Mouse (Mus musculus): Measurements from ENCODE around the gene 9830107B12Rik. TPM values are rescaled to one million over a fixed set of nuclear protein-coding genes. Genes with fewer than 3 reads are reported as not detected.

9830107B12Rik gene
- total and polyA plus RNA-seq, 2 experiments, result not detected

GRCm38 (mm10) chr17:48090305-48090704 is 55.8 kb downstream of the 9830107B12Rik start:
- 88% methylated on average over 12 of the region's 12 CpGs for WGBS

GRCm38 (mm10) chr17:48089446-48089845 is 56.6 kb downstream of the 9830107B12Rik start:
- TF ChIP-seq CTCF (IDR thresholded peaks at IDR 0.05; ENCODE audit: low read depth, low read length) (no peak), POLR2A (IDR thresholded peaks at IDR 0.05; ENCODE audit: extremely low read depth, insufficient read depth, low read length) (no peak)
- no peak overlapping the region for H3K4me3 ChIP-seq (ENCODE audit: insufficient read depth, low read depth, low read length)
- no peaks in the 10 kb centered on the region for H3K27me3 ChIP-seq (ENCODE audit: control insufficient read depth, insufficient read depth, low read length)
- no peak overlapping the region for H3K9ac ChIP-seq (ENCODE audit: low read depth, low read length)
- H3K4me1 ChIP-seq (ENCODE audit: control insufficient read depth, insufficient read depth, low read length), result no peaks in the 10 kb centered on the region
- 73% methylated on average over 2 of the region's 2 CpGs for WGBS
- no peak for DNase-seq (ENCODE audit: extremely low read depth, low read depth, low spot score)
- H3K27ac ChIP-seq (replicated peaks; ENCODE audit: insufficient read depth, low read depth, low read length), result no peak overlapping the region
- H3K79me2 ChIP-seq (ENCODE audit: control insufficient read depth, insufficient read depth, low read length), result no peaks in the 10 kb centered on the region
- no peaks in the 10 kb centered on the region for H3K36me3 ChIP-seq (ENCODE audit: control insufficient read depth, insufficient read depth, low read length)

More at GRCm38 (mm10) chr17:48090305-48090704, 55.8 kb downstream of the 9830107B12Rik start:
- TF ChIP-seq POLR2A (IDR thresholded peaks at IDR 0.05; ENCODE audit: extremely low read depth, insufficient read depth, low read length) (no peak), CTCF (IDR thresholded peaks at IDR 0.05; ENCODE audit: low read depth, low read length) (no peak)
- H3K4me1 ChIP-seq (ENCODE audit: control insufficient read depth, insufficient read depth, low read length), result no peaks in the 10 kb centered on the region
- DNase-seq (ENCODE audit: extremely low read depth, low read depth, low spot score), result no peak
- no peaks in the 10 kb centered on the region; the same call in 1 of the 2 replicates for H3K27me3 ChIP-seq (ENCODE audit: control insufficient read depth, insufficient read depth, low read length)
- H3K79me2 ChIP-seq (ENCODE audit: control insufficient read depth, insufficient read depth, low read length), result no peaks in the 10 kb centered on the region
- no peak overlapping the region for H3K9ac ChIP-seq (ENCODE audit: low read depth, low read length)
- no peak overlapping the region for H3K4me3 ChIP-seq (ENCODE audit: insufficient read depth, low read depth, low read length)
- H3K36me3 ChIP-seq (ENCODE audit: control insufficient read depth, insufficient read depth, low read length), result no peaks in the 10 kb centered on the region
- H3K27ac ChIP-seq (replicated peaks; ENCODE audit: insufficient read depth, low read depth, low read length), result no peak overlapping the region

- no peaks in the 10 kb centered on the region for H3K79me2 ChIP-seq (ENCODE audit: control insufficient read depth, insufficient read depth, low read length)
- H3K4me3 ChIP-seq (ENCODE audit: insufficient read depth, low read depth, low read length), result no peak within 1 kb of the TSS
- no peak within 1 kb of the TSS for H3K27ac ChIP-seq (replicated peaks; ENCODE audit: insufficient read depth, low read depth, low read length)
- no peaks in the 10 kb centered on the region for H3K4me1 ChIP-seq (ENCODE audit: control insufficient read depth, insufficient read depth, low read length)
- TF ChIP-seq POLR2A (IDR thresholded peaks at IDR 0.05; ENCODE audit: extremely low read depth, insufficient read depth, low read length) (no peak), CTCF (IDR thresholded peaks at IDR 0.05; ENCODE audit: low read depth, low read length) (no peak)
- no peaks in the 10 kb centered on the region for H3K27me3 ChIP-seq (ENCODE audit: control insufficient read depth, insufficient read depth, low read length)
- no peak for DNase-seq (ENCODE audit: extremely low read depth, low read depth, low spot score)
- no peak within 1 kb of the TSS for H3K9ac ChIP-seq (ENCODE audit: low read depth, low read length)
- no peaks in the 10 kb centered on the region for H3K36me3 ChIP-seq (ENCODE audit: control insufficient read depth, insufficient read depth, low read length)
Measured at GRCm38 (mm10) chr17:48089019-48089418, 57.0 kb downstream of the 9830107B12Rik start, which contains the start of gene 1700067P10Rik. Gene 1700067P10Rik (plus strand): TSS chr17:48089319.

GRCm38 (mm10) chr17:48080626-48081025 is 65.4 kb downstream of the 9830107B12Rik start:
- Histone ChIP-seq H3K4me1 (ENCODE audit: control insufficient read depth, insufficient read depth, low read length) (no peaks in the 10 kb centered on the region), H3K27me3 (ENCODE audit: control insufficient read depth, insufficient read depth, low read length) (no peaks in the 10 kb centered on the region), H3K27ac (replicated peaks; ENCODE audit: insufficient read depth, low read depth, low read length) (no peak overlapping the region), H3K36me3 (ENCODE audit: control insufficient read depth, insufficient read depth, low read length) (no peaks in the 10 kb centered on the region), H3K9ac (ENCODE audit: low read depth, low read length) (no peak overlapping the region), H3K79me2 (ENCODE audit: control insufficient read depth, insufficient read depth, low read length) (no peaks in the 10 kb centered on the region), H3K4me3 (ENCODE audit: insufficient read depth, low read depth, low read length) (no peak overlapping the region)
- WGBS, result 63% methylated on average over 3 of the region's 3 CpGs
- no peak for TF ChIP-seq POLR2A (IDR thresholded peaks at IDR 0.05; ENCODE audit: extremely low read depth, insufficient read depth, low read length)
- no peak for TF ChIP-seq CTCF (IDR thresholded peaks at IDR 0.05; ENCODE audit: low read depth, low read length)
- DNase-seq (ENCODE audit: extremely low read depth, low read depth, low spot score), result no peak

Other genes with a start within 250 kb of the 9830107B12Rik start
- 2.0 and 4.1 TPM in 2 replicates for gene Foxp4, start 221.6 kb downstream of the 9830107B12Rik start, total RNA-seq (2014; rRNA removed)
- gene Foxp4, start 221.6 kb downstream of the 9830107B12Rik start, polyA plus RNA-seq (2012; rRNA removed), result 18.5 and 24.6 TPM in 2 replicates
- gene 1700122O11Rik, start 108.0 kb downstream of the 9830107B12Rik start, total RNA-seq (2014; rRNA removed), result not detected in 2 replicates
- gene 1700122O11Rik, start 108.0 kb downstream of the 9830107B12Rik start, polyA plus RNA-seq (2012; rRNA removed), result not detected in 2 replicates
- not detected in 2 replicates for gene 1700067P10Rik, start 56.9 kb downstream of the 9830107B12Rik start, total RNA-seq (2014; rRNA removed)
- gene 1700067P10Rik, start 56.9 kb downstream of the 9830107B12Rik start, polyA plus RNA-seq (2012; rRNA removed), result not detected in 2 replicates
- 0.37 and 0.40 TPM in 2 replicates for gene A530064D06Rik, start 21.0 kb upstream of the 9830107B12Rik start, total RNA-seq (2014; rRNA removed)
- gene A530064D06Rik, start 21.0 kb upstream of the 9830107B12Rik start, polyA plus RNA-seq (2012; rRNA removed), result not detected in 2 replicates
- not detected in 2 replicates for gene Trem1, start 86.5 kb upstream of the 9830107B12Rik start, total RNA-seq (2014; rRNA removed)
- 0.04 TPM in 1 of 2 replicates, not detected in the other for gene Trem1, start 86.5 kb upstream of the 9830107B12Rik start, polyA plus RNA-seq (2012; rRNA removed)
- 0.34 TPM in 1 of 2 replicates, not detected in the other for gene Trem3, start 101.5 kb upstream of the 9830107B12Rik start, total RNA-seq (2014; rRNA removed)
- 0.09 and 0.21 TPM in 2 replicates for gene Trem3, start 101.5 kb upstream of the 9830107B12Rik start, polyA plus RNA-seq (2012; rRNA removed)
- 4.2 and 4.4 TPM in 2 replicates for gene Treml4, start 118.0 kb upstream of the 9830107B12Rik start, total RNA-seq (2014; rRNA removed)
- gene Treml4, start 118.0 kb upstream of the 9830107B12Rik start, polyA plus RNA-seq (2012; rRNA removed), result 2.8 and 4.6 TPM in 2 replicates
- 0.09 and 0.20 TPM in 2 replicates for gene Treml2, start 153.2 kb upstream of the 9830107B12Rik start, total RNA-seq (2014; rRNA removed)
- gene Treml2, start 153.2 kb upstream of the 9830107B12Rik start, polyA plus RNA-seq (2012; rRNA removed), result 0.26 and 0.34 TPM in 2 replicates
- 0.83 and 1.0 TPM in 2 replicates for gene B430306N03Rik, start 169.9 kb upstream of the 9830107B12Rik start, total RNA-seq (2014; rRNA removed)
- gene B430306N03Rik, start 169.9 kb upstream of the 9830107B12Rik start, polyA plus RNA-seq (2012; rRNA removed), result 0.90 and 1.9 TPM in 2 replicates
- 0.74 and 2.2 TPM in 2 replicates for gene Trem2, start 200.1 kb upstream of the 9830107B12Rik start, total RNA-seq (2014; rRNA removed)
- 0.15 and 0.34 TPM in 2 replicates for gene Trem2, start 200.1 kb upstream of the 9830107B12Rik start, polyA plus RNA-seq (2012; rRNA removed)
- gene Treml1, start 213.6 kb upstream of the 9830107B12Rik start, total RNA-seq (2014; rRNA removed), result 0.34 TPM in 1 of 2 replicates, not detected in the other
- gene Treml1, start 213.6 kb upstream of the 9830107B12Rik start, polyA plus RNA-seq (2012; rRNA removed), result 0.19 and 0.39 TPM in 2 replicates

Measured in liver, adult 2 months (tissue).